Mouse (Mus musculus) adrenal gland, postnatal 14 days (tissue): ENCODE measurements at regions not wholly inside any gene's neighbourhood (a gene's known extent, or its start where the extent isn't known, plus 50 kb on each side); places are given as distances from the start of the nearest gene placed in this dataset.
A peak's percentile ranks its signal among the peaks of the same experiment; 100 is the strongest.

Experiments
- DNase-seq: peaks from one replicate; pipeline ENCODE4 v3.0.0; 2021; ENCODE audit warnings: mixed read lengths

DNA sequence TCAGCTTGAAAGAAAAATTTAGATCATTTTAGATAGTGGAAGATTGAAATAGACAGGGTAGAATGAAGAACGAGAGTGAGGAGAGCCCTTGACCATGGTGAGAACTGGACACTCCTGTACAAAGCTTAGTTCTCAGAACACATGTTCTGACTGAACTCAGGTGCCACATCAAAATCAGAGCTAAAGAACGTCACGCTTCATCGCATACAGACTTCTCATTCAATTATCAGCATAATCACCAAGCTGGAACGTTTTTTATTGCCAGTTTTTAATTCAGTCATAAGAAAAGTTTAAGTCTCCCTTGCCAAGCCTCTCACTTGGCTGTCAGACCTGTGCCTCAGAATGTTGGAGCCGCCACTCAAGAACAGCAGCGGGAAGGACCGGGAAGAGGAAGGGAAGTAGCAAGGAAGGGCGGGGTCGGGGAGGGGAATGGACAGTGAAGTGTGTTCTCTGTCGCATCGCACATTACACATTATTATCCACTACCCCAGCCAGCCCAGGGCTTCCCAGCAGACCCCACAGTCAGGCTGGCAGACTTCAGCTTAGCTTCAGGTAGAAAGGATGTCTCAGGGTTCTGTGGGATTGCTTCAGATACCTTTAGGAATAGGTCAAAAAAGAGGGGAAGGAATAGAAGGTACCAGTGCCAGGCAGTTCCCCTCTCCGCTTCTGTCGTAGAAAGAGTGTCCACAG lies 140.1 kb upstream of the Smim15 start:
- no peak for DNase-seq

DNA sequence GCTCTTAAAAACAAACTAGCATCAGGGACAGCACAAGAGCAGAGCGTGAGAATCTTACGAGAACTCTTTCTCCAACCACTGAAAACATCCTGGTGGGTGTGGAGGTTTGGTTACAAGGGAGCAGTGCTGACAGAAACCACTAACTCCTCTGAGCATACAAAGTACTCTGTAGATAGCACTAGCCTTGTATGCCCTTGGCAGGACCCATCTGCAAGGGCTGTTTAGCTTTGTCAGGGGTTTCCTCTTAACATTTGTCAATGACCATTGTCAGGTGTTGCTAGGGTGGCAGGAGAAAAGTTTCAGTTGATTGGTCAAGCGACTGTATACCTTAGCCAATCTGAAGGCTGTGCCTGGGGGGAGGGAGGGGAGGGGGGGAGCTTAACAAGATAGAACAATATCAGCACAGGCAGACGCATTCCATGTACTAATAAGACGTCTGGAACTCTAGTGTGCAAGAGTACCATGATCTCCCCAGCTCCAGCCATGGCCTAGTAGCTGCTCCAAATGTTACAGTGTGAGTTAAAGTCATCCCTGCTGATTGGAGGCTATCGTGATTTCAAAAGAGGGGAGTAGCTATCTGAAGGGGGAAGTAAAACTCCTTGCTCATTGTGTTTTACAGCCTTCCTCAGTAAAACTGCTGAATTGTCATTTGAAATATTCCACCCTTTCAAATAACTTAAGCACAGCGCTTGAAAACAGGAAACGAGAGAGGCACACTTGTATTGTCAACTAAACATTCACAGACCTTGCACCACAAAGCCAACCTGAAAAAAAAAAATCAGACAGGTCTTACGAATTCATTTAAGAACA lies 140.9 kb upstream of the Smim15 start:
- no peak for DNase-seq

DNA sequence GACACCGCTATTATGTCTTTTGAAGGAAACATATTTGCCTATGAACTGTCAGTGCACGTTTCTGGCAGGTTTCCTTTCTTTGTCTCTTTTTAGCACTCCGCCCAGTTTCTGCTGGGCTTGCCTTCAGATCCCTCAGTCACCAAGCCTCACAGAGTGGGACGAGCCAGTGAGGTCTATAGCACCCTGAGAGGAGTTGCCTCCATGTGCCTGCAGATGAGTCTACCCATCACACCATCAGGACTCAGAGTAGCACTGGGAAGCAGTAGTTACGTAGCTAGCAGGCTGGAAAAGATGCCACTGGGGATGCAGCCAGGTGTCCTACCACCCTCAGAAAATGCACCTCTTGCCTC lies 141.5 kb upstream of the Smim15 start:
- DNase-seq = no peak

DNA sequence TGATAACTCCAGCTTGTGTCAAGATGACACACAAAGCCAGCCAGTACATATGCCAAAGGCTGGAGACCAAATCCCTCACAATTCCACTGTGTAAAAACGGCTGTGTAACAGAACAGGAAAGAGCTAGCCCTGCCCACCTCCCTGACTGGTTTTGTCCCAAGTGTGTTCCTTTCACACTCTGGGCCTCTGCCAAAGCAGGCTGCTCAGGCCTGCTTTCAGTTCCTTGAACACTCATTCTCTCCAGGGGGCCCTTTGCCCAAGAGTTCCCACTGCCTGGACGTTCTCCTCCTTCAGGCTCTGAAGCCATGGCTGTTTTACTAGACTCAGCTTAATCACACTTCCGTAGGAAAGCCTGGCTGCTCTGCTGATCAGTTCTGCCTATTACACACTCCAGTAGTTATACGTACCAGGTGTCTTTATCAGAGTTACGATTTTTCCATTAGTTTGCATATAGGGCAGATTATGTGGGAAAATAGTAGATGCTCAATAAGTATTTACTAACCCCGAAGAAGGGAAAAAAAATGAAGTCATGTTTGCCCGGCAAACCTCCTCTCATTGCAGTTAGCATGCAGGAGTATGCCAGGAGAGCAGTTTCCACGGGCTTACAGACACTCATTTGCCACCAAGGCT lies 144.5 kb upstream of the Smim15 start:
- DNase-seq = peak; percentile 42

DNA sequence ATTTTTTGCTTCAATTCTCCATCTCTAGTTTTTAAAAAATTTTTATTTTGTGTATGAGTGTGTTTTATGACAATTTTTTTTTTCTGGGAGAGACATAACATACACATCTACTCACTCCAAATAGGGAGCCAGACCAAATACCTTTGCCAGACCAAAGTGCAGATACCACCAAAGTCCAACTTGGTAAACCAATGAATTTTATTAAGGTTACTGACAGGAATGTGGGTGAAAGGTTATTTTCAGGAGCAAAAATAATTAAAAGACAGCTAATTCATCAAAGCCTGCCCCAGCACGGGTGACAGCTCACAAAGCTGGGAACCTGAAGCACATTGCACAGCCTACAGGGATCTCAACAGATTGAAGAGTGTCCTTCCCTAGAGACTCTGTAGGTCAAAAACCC lies 146.6 kb upstream of the Smim15 start:
- DNase-seq = no peak

DNA sequence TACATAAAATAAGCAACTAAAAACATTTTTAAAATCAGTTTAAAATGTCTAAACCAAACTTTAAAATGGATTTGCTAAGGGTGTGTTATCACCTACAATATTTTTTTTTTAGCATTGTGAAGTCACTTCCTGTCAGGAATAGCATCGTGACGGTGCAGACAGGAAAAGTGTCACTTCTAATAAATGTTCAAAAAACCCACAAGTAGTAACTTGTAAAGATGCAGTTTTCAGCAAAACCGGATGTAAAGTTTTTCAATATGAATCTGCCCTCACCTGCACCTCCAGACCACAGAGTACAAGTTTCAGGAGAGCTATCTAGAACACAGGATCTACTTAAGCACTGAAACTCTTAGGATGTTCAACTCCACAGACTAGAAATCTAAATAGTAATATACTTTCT lies 147.1 kb upstream of the Smim15 start:
- no peak for DNase-seq

DNA sequence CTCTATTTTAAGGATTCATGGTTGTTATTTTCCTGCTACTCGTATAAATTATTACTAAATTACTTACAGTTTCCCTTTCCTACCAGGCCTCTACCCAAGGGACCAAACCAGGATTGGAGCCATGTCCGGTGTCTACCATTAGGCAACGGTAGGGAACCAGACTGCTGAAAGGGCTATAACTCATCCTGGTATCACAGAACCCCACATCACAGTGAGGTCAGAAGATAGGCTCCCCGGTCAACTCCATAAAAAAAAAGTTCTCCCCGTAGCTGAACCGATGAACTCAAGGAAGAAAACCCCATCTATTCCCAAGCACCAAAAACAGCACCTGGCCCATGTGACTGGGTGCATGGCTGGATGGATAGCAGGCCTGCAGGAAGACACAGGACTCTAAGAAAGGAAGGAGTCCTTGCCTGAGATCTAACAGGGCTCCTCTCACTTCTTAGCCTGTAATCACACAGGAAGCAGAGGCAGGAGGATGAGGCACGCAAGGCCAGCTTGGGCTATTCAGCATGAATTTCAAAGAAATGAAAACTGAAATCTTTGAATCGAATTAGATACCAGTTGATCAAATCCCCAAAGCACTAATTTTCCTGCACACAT lies 150.6 kb upstream of the Smim15 start:
- DNase-seq = no peak

DNA sequence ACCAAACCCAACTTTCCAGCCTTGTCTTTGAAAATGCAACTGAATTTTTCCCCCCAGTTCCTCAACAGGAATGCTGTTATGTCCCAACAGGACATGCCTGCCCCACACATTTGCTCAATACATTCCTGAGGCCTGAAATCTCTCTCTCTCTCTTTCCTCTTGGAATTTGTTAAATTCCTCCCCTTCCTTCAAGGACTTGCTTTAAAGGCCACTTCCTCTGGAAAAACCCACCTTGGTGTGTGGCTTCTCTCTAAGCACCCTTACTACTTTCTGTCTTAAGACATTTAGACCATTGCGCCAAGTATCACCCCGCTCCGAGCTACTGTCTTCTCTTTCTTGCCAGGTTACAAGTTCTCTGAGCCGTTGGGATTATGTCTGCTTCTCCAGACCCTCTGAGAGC lies 151.2 kb upstream of the Smim15 start:
- DNase-seq = no peak

DNA sequence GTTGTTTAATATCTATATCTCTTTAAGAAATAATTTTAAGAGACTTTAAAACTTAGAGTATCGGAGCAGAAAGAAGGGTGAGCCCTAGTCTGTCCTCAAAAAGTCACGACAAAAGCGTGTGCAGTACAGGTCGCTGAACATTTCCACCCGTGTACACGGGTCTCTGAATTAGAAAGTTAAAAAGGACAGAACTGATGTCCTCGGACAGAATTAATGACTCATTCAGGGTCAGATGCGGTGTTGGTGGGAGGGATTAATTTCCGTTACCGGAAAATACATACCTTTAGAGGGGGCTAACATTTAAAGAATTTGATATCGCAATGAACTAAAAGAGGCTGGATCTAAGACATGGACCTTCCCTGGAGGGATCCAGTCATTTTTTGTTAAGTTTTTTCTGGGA lies 152.3 kb upstream of the Smim15 start:
- DNase-seq = no peak

DNA sequence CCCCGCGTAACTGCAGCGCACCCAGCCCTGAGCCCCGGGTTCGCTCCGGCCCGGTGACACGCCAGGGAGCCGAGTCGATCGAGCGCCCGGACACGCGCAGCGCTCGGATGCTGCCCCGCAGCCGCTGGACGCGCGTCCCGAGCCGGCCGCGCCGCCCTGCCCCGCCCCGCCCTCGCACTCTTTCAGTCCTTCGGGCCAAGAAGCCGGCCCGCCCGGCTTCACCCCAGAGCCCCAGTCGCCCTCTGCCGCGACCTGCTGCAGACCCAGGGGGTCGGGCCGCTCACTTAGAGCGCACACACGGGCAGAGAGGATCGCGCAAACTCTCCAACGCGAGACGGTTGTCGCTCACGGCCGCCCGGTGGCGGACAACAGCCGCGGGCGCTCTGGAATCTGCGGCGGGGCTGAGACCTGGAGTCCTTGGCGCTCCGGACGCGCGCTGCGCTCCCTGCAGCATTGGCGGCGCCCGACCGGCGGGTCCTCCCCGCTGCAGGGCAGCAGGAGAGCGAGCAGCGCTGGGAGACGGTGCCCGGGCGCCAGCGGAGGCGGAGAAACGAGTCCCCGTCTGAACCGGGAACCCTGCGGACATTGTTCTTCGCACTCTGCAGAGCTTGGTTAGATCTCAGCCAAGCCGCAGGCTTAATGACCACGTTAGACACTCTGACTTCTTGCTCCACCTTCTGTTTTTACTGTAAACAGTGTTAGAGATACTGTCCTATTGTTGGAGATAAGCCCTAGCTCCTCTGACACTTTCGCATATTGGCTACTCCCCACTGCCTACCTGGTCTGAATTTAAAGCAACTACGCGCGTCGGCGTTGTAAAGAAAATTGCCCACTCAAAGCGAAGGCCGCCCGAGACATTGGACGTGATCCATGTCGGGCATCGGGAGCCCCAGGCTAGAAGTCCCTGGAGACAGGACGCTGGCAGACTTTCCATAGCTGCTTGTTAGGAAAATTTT lies 153.1 kb upstream of the Smim15 start:
- peak; percentile 87 for DNase-seq

DNA sequence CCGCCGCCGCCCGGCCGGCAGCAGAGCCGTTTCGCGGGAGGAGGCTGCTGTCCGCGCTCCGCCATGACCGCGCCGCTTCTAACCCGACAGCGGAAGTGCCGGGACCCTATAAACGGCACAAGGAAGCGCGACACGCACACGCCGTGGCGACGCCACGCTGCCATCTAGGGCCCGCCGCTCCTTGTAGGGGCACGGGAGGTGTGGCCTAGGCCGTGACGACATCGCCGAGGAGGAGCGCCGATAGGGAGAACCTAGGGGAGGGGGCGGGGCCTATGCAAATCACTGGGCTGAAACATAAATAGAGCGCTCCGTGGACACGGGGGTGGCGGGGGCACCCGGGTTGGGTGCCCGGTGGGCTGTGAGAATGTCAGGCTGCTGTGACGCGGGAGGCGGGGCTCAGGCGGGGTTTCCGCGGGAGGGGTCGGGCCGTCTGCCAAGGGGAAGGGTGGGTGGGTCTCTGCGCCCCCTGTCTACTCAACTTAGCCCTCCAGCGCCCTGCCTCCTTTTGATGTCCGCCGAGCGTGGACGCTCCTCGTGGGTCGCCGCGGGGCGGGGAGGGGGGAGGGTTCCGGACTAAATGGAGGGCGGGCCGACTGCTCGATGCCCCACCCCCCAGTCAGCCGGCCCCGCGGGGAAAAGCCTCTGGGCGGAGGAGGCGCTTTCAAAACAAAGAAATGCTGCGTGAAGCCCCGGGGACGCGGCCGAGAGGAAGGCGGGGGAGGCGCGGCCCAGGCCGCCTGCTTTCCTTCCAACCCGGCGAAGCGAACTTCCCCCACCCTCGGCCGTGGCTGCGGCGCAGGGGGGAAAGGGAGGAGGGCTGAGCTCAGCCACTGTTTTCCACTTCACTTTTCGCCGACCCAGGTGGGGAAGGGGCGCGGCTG lies 154.0 kb upstream of the Smim15 start:
- DNase-seq = peak; percentile 100

DNA sequence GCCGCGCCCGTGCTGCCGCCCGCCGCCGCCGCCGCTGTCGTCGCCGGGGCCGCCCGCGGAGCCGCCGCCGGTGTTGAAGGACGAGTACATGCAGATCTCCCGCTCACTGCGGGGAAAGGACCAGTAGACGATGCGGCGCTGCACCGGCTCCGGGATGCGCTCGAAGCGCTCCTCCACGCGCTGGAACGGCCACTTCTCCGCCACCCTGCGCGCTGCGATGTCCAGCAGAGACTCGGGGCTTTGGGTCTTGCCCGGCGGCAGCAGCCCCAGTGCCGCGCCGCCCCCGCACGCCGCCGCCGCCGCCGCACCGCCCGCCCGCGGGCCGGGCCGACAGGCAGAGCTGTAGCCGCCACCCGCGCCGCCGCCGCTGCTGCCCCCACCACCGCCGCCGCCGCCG lies 154.7 kb upstream of the Smim15 start:
- DNase-seq = no peak

DNA sequence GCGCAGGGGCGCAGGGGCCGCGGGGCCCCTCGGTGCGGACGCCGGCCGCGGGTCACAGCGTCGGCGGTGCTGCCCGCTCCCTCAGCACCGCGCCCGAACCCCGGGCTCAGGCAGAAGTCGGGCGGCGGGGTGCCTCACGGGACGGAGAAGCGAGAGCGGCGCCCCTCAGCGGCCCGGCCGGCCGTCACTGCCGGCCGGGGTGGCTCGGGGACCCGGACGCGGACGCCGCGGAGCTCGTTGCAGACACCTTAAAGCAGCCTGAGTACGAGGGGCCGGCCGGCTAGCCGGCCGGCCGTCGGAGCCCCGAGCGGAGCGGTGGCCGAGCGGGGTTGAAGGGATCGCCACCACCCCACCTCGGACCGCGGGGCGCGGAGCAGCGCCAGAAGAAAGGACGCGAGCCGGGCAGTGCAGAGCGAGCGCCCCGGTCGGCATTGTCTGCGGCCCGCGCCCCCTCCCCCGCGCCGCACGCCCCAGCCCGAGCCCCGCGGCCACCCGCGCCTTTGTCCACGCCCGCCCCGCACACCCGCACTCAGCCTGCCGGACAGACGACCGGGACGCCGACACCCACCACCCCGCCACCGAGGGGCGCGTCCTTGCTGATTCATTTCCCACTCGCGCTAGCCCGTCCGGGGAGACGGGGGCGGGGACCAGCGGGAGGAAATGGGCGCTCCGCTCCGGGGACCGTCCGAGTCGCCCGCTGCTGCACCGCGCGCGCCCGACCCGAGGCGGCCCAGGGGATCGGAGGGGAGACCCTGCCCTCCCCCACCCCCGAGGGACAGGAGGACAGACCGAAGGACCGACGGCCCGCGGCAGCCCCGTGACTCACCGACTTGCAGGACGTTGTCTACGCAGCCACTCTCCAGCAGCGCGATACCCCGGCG lies 155.4 kb upstream of the Smim15 start:
- DNase-seq = peak; percentile 80

DNA sequence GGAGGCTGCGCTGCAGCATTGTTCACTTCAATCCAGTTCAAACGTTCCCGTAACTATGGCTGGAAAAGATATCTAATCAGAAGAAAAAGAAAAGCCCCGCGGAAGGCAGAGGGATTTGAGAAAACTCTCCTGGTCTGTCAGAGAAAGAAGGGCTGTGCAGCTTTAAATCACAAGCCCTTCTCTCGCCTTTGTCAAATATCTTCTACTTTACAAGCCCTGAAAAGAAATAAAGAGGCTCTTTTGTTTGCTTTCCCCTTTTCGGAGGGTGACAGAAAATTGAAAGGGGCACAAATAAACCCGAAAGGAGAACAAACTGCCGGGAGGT lies 156.1 kb upstream of the Smim15 start:
- DNase-seq = no peak

DNA sequence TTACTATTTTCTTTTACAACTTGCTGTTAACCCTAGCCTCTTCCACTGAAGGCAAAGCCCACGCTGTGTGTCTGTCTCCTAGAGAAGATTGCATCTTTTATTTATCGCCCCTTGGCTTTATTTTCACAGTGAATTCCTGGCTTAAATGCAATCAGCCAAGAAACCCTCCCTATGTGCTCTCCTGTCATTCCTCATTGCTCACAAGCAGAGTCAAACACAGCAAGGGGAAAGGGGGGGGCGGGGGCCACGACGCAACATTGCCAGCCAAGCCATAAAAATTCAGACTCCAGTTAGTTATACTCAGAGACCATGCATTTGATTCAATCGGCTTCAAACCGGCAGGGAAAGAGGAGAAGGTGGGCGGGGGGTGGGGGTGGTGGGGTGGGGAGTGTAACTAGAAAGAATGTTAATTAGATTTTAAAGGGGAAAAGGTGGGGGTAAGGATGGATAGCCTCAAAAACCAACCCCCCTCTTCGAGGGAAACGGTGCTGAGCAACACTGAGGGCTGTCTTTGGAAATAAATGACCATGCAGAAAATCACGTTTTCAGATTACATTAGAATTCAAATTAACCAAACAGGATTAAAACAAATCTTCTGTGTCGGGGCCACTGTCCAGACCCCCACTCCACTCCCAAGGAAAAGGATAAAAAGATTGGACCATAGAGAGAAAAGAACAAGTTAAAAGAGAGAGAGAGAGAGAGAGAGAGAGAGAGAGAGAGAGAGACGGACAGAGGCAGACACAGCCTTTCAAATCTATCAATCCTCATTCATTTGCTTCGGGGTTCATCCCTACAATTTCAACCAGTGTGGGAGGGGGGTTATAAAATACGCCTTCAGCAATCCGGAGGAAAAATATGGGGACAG lies 156.6 kb upstream of the Smim15 start:
- no peak for DNase-seq

DNA sequence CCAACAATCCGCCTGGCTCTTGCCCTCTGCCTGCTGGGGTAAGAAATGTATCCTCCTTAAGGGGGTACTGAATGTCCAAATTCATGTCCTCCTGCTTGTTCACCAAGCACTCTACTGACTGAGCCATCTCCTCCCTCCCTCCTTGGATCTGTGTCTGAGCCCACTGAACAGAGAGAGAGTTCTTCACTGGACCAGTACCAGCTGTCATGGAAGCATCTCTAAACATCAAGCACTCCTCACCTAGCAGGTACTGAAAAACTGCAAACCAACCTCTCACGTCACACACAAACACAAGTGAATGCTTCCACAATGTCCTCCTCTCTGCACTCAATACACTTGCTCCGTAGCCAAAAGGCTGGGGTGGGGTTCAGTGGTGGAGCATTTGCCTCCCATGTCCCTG lies 159.4 kb upstream of the Smim15 start:
- DNase-seq = no peak

DNA sequence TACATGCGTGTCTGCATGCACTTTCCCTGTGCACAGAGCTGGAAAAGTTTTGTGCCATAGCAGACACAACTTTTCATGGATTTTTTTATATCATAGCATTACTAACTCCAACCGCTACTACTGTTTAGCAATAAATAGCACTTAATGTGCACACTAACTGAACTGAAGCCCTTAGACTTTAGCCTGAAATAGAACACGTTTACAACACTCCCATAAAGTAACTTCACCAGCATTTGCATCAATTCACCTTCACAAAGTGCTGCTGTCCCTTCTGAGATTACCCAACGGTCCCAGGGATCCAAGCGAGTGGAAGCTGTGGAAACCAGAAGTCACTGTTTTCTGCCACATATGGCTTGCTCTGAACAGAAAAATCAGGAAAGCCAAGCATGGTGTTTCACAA lies 161.9 kb upstream of the Smim15 start:
- DNase-seq = no peak

DNA sequence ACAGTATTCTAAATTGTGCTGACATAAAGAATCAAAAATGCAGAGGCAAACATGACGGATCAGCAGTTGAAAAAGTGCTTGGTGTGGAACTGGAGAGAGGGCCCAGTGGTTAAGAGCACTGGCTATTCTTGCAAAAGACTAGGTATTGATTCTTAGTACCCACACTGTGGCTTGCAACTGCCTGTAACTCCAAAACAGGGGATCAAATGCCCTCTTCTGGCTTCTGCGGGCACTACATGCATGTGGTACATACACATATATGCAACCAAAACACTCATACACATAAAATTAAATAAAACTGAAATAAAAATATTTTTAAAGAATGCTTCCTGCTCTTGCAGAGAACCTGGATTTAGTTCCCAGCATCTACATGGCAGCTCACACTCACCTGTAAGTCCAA lies 163.7 kb upstream of the Smim15 start:
- DNase-seq = no peak

DNA sequence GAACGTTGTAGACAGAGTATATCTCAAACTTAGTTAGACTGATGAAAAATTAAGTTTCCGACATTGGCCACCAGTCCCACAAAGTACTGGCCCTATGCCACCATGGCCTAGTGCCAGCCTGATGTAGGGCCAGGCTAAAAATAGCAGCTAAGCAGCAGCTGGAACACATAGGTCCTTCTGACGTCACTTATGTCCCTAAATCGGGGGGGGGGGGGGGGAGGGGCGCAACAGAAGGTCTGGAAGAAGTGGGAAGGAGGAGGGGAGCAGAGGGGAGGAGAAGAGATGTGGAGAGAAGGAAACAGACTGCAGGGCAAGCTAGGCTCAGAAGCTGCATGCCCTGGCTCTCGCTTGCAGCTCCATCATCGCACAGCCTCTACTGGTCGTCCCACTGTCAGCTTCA lies 164.7 kb upstream of the Smim15 start:
- DNase-seq = peak; percentile 76
